Mouse (Mus musculus) heart, adult 8-10 months (tissue): Measurements from ENCODE around the gene Ccnq. TPM values are rescaled to one million over a fixed set of nuclear protein-coding genes. Genes with fewer than 3 reads are reported as not detected.

ENCODE experiments used
- microRNA-seq: library from miRNA; unstranded; fragments of <30 nt; microRNA quantifications from one replicate; pipeline ENCODE4 v1.2.0, GENCODE M21; 2022
- total RNA-seq, 4 experiments: library from RNA; stranded (reverse); gene quantifications; 2 replicates each; pipeline ENCODE4 v1.2.4; 2022

Ccnq gene
- total RNA-seq, 4 experiments from 2014 or later: 18.2 to 20.6 (median 18.8) TPM

Small RNA genes lying within 50 kb of the gene (microRNA-seq; reads per million reads assigned to microRNA genes)
- not detected for gene Gm23840

Other genes starting within 250 kb of the Ccnq start
- gene Sebox, start 248.3 kb downstream of the Ccnq start, total RNA-seq: not detected
- 10 to 100 TPM; 11.2 to 12.9 (median 12.5) TPM for gene Tmem199, start 239.6 kb downstream of the Ccnq start, total RNA-seq
- gene Poldip2, start 239.5 kb downstream of the Ccnq start, total RNA-seq: 100 to 1,000 TPM; 141 to 157 (median 151) TPM
- 10 to 100 TPM; 33.8 to 41.8 (median 37.6) TPM for gene Tnfaip1, start 215.4 kb downstream of the Ccnq start, total RNA-seq
- gene Ift20, start 215.4 kb downstream of the Ccnq start, total RNA-seq: 10 to 100 TPM; 30.3 to 36.6 (median 35.8) TPM
- gene Tmem97, start 201.0 kb downstream of the Ccnq start, total RNA-seq: 1 to 10 TPM; 3.4 to 5.5 (median 4.3) TPM
- 10 to 100 TPM; 11.7 to 15.2 (median 12.4) TPM for gene Nlk, start 54.4 kb downstream of the Ccnq start, total RNA-seq
- gene Lyrm9, start 74.9 kb upstream of the Ccnq start, total RNA-seq: 10 to 100 TPM; 34.3 to 51.3 (median 39.8) TPM
- gene Nos2, start 169.1 kb upstream of the Ccnq start, total RNA-seq: 1 to 10 TPM; 4.1 to 6.9 (median 4.3) TPM
- 10 to 100 TPM; 15.9 to 19.3 (median 17.1) TPM for gene Lgals9, start 233.2 kb upstream of the Ccnq start, total RNA-seq